Mouse (Mus musculus) lung, adult 2 months (tissue): ENCODE measurements around the gene Skap2. TPM values are rescaled to one million over a fixed set of nuclear protein-coding genes. Genes with fewer than 3 reads are reported as not detected.

ENCODE experiments used
- DNase-seq: peaks from one replicate; pipeline ENCODE4 v3.0.0; 2022
- H3K4me1 ChIP-seq: fragments of 200-500 bp; 2 replicates; pipeline ENCODE4 v1.6.1; 2011; ENCODE audit warnings: low read length; ENCODE audit not compliant: control insufficient read depth, insufficient read depth
- H3K4me3 ChIP-seq: fragments of 200-500 bp; replicated peaks from 2 replicates; pipeline ENCODE3; 2011; ENCODE audit warnings: low read depth, mild to moderate bottlenecking, control low read depth, low read length; ENCODE audit errors: extremely low read depth
- CTCF ChIP-seq: fragments of 200-500 bp; IDR thresholded peaks from 2 replicates; pipeline ENCODE4 v1.5.1; 2011; ENCODE audit warnings: mild to moderate bottlenecking, low read length, control low read depth; ENCODE audit not compliant: insufficient read depth
- POLR2A ChIP-seq: fragments of 200-500 bp; IDR thresholded peaks from 2 replicates; pipeline ENCODE4 v1.6.1; 2011; ENCODE audit warnings: low read depth, mild to moderate bottlenecking, control low read depth, low read length, borderline replicate concordance; ENCODE audit errors: extremely low read depth
- WGBS: fragments of 180-500 bp; shearing (Covaris S2); methylation state at CpG from one replicate; pipeline ENCODE4 v1.1.7; 2018; 5-methylcytosine and 5-hydroxymethylcytosine counted together
- polyA plus RNA-seq: library from polyadenylated mRNA; depleted of rRNA; stranded (reverse); fragments of >200 nt; gene quantifications from 2 replicates; pipeline ENCODE4 v1.2.3, GENCODE M21; 2012

Skap2 gene
- polyA plus RNA-seq, 1 experiment = 25.4 TPM

GRCm38 (mm10) chr6:52005963-52006648 lies 6.2 kb downstream of the Skap2 start:
- TF ChIP-seq POLR2A (no peak), CTCF (no peak)

GRCm38 (mm10) chr6:52005616-52005962 lies 6.8 kb downstream of the Skap2 start:
- 19% methylated on average over 8 of the region's 8 CpGs for WGBS
- TF ChIP-seq POLR2A = no peak
- DNase-seq = no peak

More at GRCm38 (mm10) chr6:52005963-52006648, 6.2 kb downstream of the Skap2 start:
- DNase-seq = peak; percentile 39
- peaks cover 5% of the 10 kb centered on the region; the same call in 1 of the 2 replicates for H3K4me1 ChIP-seq
- 19% methylated on average over 19 of the region's 19 CpGs for WGBS
- peak overlapping the region; percentile 35 for H3K4me3 ChIP-seq

GRCm38 (mm10) chr6:52004995-52005394 lies 7.4 kb downstream of the Skap2 start:
- no peak for DNase-seq
- no peak for TF ChIP-seq CTCF
- TF ChIP-seq POLR2A = no peak
- Histone ChIP-seq H3K4me3 (peak overlapping the region; percentile 15), H3K4me1 (peaks cover 5% of the 10 kb centered on the region; the same call in 1 of the 2 replicates)
- 25% methylated on average over 3 of the region's 3 CpGs for WGBS

More at GRCm38 (mm10) chr6:52005616-52005962, 6.8 kb downstream of the Skap2 start:
- H3K4me3 ChIP-seq = peak overlapping the region; percentile 31
- peaks cover 5% of the 10 kb centered on the region; the same call in 1 of the 2 replicates for H3K4me1 ChIP-seq

GRCm38 (mm10) chr6:52002676-52003075 lies 9.7 kb downstream of the Skap2 start:
- no peak for DNase-seq
- TF ChIP-seq POLR2A (no peak), CTCF (0 out of 2 replicates have a peak, but pooled peaks have one; percentile 4)
- Histone ChIP-seq H3K4me1 (peaks cover 5% of the 10 kb centered on the region; the same call in 1 of the 2 replicates), H3K4me3 (peak overlapping the region; percentile 58)
- 34% methylated on average over 8 of the region's 8 CpGs for WGBS

GRCm38 (mm10) chr6:51999157-51999478 lies 13.2 kb downstream of the Skap2 start:
- DNase-seq = no peak
- WGBS = 77% methylated on average over 4 of the region's 4 CpGs
- no peak for TF ChIP-seq CTCF
- TF ChIP-seq POLR2A = no peak
- H3K4me1 ChIP-seq = no peaks in the 10 kb centered on the region; the same call in 1 of the 2 replicates
- H3K4me3 ChIP-seq = no peak overlapping the region

GRCm38 (mm10) chr6:51998409-51999156 lies 13.8 kb downstream of the Skap2 start:
- 57% methylated on average over 7 of the region's 7 CpGs for WGBS

GRCm38 (mm10) chr6:51987999-51988398 lies 24.4 kb downstream of the Skap2 start:
- DNase-seq = no peak
- TF ChIP-seq POLR2A (no peak), CTCF (no peak)
- 71% methylated on average over 2 of the region's 2 CpGs for WGBS
- Histone ChIP-seq H3K4me3 (no peak overlapping the region), H3K4me1 (no peaks in the 10 kb centered on the region; the same call in none of the 2 replicates)

More at GRCm38 (mm10) chr6:51998409-51999156, 13.8 kb downstream of the Skap2 start:
- TF ChIP-seq CTCF (no peak), POLR2A (no peak)
- Histone ChIP-seq H3K4me3 (no peak overlapping the region), H3K4me1 (no peaks in the 10 kb centered on the region; the same call in 1 of the 2 replicates)
- no peak for DNase-seq

GRCm38 (mm10) chr6:51977638-51978037 lies 34.7 kb downstream of the Skap2 start:
- no peak for DNase-seq
- TF ChIP-seq POLR2A = no peak
- 68% methylated on average over 3 of the region's 3 CpGs for WGBS
- Histone ChIP-seq H3K4me3 (no peak overlapping the region), H3K4me1 (no peaks in the 10 kb centered on the region; the same call in 1 of the 2 replicates)

- 62% methylated on average over 4 of the region's 4 CpGs for WGBS
- TF ChIP-seq CTCF (no peak), POLR2A (no peak)
- DNase-seq = no peak
- Histone ChIP-seq H3K4me1 (no peaks in the 10 kb centered on the region; the same call in 1 of the 2 replicates), H3K4me3 (no peak overlapping the region)
Observed at GRCm38 (mm10) chr6:51975751-51976150, 36.6 kb downstream of the Skap2 start.

- 32% methylated on average over 4 of the region's 4 CpGs for WGBS
- Histone ChIP-seq H3K4me1 (peaks cover 5% of the 10 kb centered on the region; the same call in 1 of the 2 replicates), H3K4me3 (no peak overlapping the region)
- no peak for DNase-seq
- TF ChIP-seq POLR2A (no peak), CTCF (no peak)
Observed at GRCm38 (mm10) chr6:51958992-51959391, 53.4 kb downstream of the Skap2 start.
